Mouse (Mus musculus) C2C12 (cell line): ENCODE data around the gene Nat8f2.

Source experiments
- CTCF ChIP-seq: IDR thresholded peaks from one replicate; pipeline ENCODE4 v1.5.1; 2011; ENCODE audit not compliant: control insufficient read depth, insufficient read depth, insufficient read length
- FOSL1 ChIP-seq: IDR thresholded peaks from one replicate; pipeline ENCODE4 v1.8.0; 2011; ENCODE audit warnings: mild to moderate bottlenecking, low read length; ENCODE audit not compliant: poor library complexity, insufficient read depth, severe bottlenecking
- MAX ChIP-seq: IDR thresholded peaks from one replicate; pipeline ENCODE4 v1.6.1; 2011; ENCODE audit warnings: mild to moderate bottlenecking, control low read depth
- MYOD1 ChIP-seq: IDR thresholded peaks from one replicate; pipeline ENCODE4 v1.6.1; 2011; ENCODE audit warnings: low read depth; ENCODE audit not compliant: control insufficient read depth, insufficient read length
- MYOG ChIP-seq: IDR thresholded peaks from one replicate; pipeline ENCODE4 v1.6.1; 2011; ENCODE audit not compliant: control insufficient read depth, insufficient read length; ENCODE audit errors: extremely low read depth
- USF1 ChIP-seq: IDR thresholded peaks from one replicate; pipeline ENCODE4 v1.6.1; 2011; ENCODE audit warnings: low read depth, mild to moderate bottlenecking, control low read depth, moderate library complexity

GRCm38 (mm10) chr6:85853481-85853880, 15.5 kb downstream of the Nat8f2 start:
- TF ChIP-seq MAX (no peak), CTCF (no peak), USF1 (no peak), MYOG (no peak), MYOD1 (no peak), FOSL1 (no peak)
